Mouse (Mus musculus) C2C12 (cell line): Measurements from ENCODE around the gene Cdadc1. TPM values are rescaled to one million over a fixed set of nuclear protein-coding genes. Genes with fewer than 3 reads are reported as not detected.
"Not testable (repeated sequence)": the region's sequence is repeated elsewhere in the genome, so short reads cannot be mapped to it uniquely, and the experiment has no call there.

Source experiments
- H3K27me3 ChIP-seq: one replicate; pipeline ENCODE4 v1.6.1; 2011; ENCODE audit not compliant: control insufficient read depth, insufficient read depth, insufficient read length
- H3K36me3 ChIP-seq: one replicate; pipeline ENCODE4 v1.6.1; 2011; ENCODE audit not compliant: control insufficient read depth, insufficient read depth
- H3K4me3 ChIP-seq: one replicate; pipeline ENCODE4 v1.5.1; 2011; ENCODE audit warnings: mild to moderate bottlenecking, control low read depth; ENCODE audit not compliant: poor library complexity, insufficient read depth, severe bottlenecking
- H3K79me2 ChIP-seq: one replicate; pipeline ENCODE4 v1.6.1; 2011; ENCODE audit not compliant: control insufficient read depth, insufficient read depth
- H3K79me3 ChIP-seq: one replicate; pipeline ENCODE4 v1.6.1; 2011; ENCODE audit warnings: low read depth, control low read depth
- H3ac ChIP-seq: one replicate; pipeline ENCODE3; 2011; ENCODE audit warnings: low read depth; ENCODE audit not compliant: control insufficient read depth, insufficient read length
- CEBPB ChIP-seq: IDR thresholded peaks from one replicate; pipeline ENCODE4 v1.6.1; 2011; ENCODE audit warnings: low read depth, mild to moderate bottlenecking, control low read depth, moderate library complexity
- CTCF ChIP-seq: IDR thresholded peaks from one replicate; pipeline ENCODE4 v1.5.1; 2011; ENCODE audit not compliant: control insufficient read depth, insufficient read depth, insufficient read length
- FOSL1 ChIP-seq: IDR thresholded peaks from one replicate; pipeline ENCODE4 v1.8.0; 2011; ENCODE audit warnings: mild to moderate bottlenecking, low read length; ENCODE audit not compliant: poor library complexity, insufficient read depth, severe bottlenecking
- MAX ChIP-seq: IDR thresholded peaks from one replicate; pipeline ENCODE4 v1.6.1; 2011; ENCODE audit warnings: mild to moderate bottlenecking, control low read depth
- MYOD1 ChIP-seq: IDR thresholded peaks from one replicate; pipeline ENCODE4 v1.6.1; 2011; ENCODE audit warnings: low read depth; ENCODE audit not compliant: control insufficient read depth, insufficient read length
- MYOG ChIP-seq: IDR thresholded peaks from one replicate; pipeline ENCODE4 v1.6.1; 2011; ENCODE audit not compliant: control insufficient read depth, insufficient read length; ENCODE audit errors: extremely low read depth
- USF1 ChIP-seq: IDR thresholded peaks from one replicate; pipeline ENCODE4 v1.6.1; 2011; ENCODE audit warnings: low read depth, mild to moderate bottlenecking, control low read depth, moderate library complexity
- polyA plus RNA-seq: library from polyadenylated mRNA; unstranded; fragments of >200 nt; fragmentation: generic; extraction: Trizol; gene quantifications from one replicate; pipeline ENCODE4 v1.2.1, GENCODE M21; 2012; ENCODE audit warnings: missing spikeins

The Cdadc1 gene
- polyA plus RNA-seq, 1 experiment: 8.2 TPM

DNA sequence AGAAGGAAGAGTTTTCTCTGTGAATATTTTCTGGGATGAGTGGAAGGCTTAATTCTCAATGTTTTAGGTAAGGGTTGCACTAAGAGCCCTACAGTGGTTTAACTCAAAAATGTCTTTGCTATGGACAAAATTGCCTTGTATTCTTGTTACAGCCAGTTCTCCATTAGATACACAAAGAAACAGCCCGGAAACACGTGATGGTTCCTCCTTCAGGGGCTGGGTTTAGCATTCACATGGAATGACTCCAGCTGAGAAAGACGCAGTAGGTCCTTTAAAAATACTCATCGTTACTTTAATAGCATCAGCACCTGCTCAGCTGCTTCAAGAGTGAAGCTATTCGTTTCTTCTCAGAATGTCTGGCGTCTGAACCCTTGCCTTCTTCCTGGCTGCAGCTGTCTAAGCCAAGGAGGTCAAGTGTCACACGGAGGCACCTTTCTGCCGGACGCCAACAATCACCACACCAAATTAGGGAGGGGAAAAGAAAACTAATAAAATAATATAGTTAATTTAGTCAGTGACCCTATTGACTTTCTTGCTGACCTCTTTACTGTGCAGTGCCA is 26.6 kb upstream of the Cdadc1 start:
- Histone ChIP-seq H3K36me3 (no peaks in the 10 kb centered on the region), H3K79me2 (no peaks in the 10 kb centered on the region), H3K27me3 (peaks cover 34% of the 10 kb centered on the region), H3K79me3 (no peaks in the 10 kb centered on the region), H3ac (no peak overlapping the region), H3K4me3 (no peak overlapping the region)
- TF ChIP-seq CTCF (no peak), FOSL1 (no peak), MYOD1 (no peak)

DNA sequence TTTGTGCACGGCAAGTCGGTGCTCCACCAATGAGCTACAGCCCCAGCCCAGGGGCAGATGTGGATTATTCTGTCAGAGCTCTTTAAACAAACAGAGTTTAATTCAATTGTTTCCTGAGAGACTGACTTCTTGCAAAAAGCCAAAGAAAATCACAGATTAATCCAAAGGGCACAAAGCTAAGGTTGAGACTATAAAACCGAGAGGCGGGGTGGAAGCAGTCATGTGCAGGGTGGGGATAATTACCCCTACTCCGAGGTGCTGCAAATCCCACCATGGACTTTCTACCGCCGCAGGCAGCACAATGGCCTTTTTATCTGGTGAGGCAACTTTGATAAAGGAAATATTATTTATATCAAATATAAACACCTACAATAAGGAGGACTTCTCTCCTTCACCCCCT is 19.0 kb upstream of the Cdadc1 start:
- H3K4me3 ChIP-seq: no peak overlapping the region
- TF ChIP-seq MAX: no peak
- TF ChIP-seq MYOG: no peak
- H3K79me3 ChIP-seq: no peaks in the 10 kb centered on the region
- H3K36me3 ChIP-seq: no peaks in the 10 kb centered on the region
- no peak overlapping the region for H3ac ChIP-seq
- H3K27me3 ChIP-seq: no peaks in the 10 kb centered on the region
- no peaks in the 10 kb centered on the region for H3K79me2 ChIP-seq

DNA sequence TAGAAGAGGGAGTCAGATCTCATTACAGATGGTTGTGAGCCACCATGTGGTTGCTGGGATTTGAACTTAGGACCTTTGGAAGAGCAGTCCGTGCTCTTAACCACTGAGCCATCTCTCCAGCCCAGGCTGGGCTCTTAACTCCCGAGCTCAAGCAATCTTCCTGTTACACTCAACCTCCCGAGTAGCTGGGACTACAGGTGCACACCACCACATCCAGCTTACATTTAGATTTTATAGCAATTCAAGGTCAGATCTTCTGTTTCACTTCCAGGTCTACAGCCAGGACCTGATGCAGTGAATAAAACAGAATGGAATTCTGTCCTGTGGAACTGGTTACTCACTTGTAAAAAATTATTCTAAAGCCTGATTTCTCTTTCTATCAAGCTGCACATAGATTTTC is 16.4 kb upstream of the Cdadc1 start:
- not testable (repeated sequence) for H3K36me3 ChIP-seq, H3ac ChIP-seq, H3K27me3 ChIP-seq, H3K79me2 ChIP-seq, H3K4me3 ChIP-seq, H3K79me3 ChIP-seq

DNA sequence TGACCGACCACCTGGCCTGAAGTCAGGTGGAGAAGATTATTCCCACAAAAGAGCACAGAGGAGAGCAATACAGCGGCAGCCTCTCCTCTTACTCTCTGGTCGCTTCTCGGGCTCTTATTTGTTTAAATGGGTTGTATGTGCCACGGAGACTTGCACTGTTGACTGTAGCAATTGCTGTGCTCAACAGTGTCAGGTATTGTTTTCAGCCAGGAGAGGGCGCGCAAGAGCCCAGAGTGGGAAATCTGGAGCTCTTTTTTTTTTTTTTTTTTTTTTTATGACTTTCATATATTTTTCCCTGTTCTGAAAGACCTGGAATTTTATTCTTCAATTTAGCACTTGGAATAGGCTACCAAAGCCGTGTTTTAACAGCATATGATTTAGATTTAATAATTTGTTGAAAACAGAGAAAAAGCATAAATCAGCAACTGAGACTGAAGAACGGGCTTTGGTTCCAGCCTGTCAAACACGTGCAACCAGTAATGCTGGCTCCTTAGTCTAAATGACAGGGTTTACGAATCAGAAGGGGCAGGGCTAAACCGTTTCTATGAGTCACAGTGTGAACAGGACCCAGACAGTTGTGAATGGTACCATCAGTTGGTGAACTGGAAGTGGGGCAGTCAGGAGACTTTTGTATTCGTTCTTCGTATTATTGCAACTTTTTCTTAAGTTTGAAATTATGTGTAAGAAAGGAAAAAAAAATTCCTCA is 15.3 kb upstream of the Cdadc1 start:
- no peak overlapping the region for H3K4me3 ChIP-seq
- H3K79me2 ChIP-seq: no peaks in the 10 kb centered on the region
- H3ac ChIP-seq: no peak overlapping the region
- no peaks in the 10 kb centered on the region for H3K27me3 ChIP-seq
- no peaks in the 10 kb centered on the region for H3K79me3 ChIP-seq
- TF ChIP-seq CTCF: no peak
- no peak for TF ChIP-seq MYOD1
- no peak for TF ChIP-seq FOSL1
- TF ChIP-seq USF1: no peak
- no peak for TF ChIP-seq MYOG
- no peak for TF ChIP-seq MAX
- no peak for TF ChIP-seq CEBPB
- no peaks in the 10 kb centered on the region for H3K36me3 ChIP-seq

DNA sequence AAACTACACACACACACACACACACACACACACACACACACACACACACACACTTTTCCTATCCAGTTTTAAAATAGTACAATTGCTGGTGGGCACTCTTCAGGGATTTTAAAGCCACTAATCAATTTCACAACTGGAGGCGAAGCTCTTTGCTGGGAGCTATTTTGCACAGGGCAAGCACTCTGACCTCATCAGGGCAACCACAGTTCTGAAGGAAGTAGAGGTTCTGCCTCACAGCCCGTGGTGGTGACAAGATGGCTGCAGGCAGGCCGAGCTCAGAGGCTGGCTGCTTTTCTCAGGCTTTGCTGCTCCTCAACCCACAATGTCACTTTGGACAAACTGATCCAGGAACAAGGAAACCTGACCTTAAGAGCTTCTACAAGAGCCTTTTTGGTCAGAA is 9.3 kb upstream of the Cdadc1 start:
- Histone ChIP-seq H3K27me3 (peaks cover 13% of the 10 kb centered on the region), H3K79me2 (no peaks in the 10 kb centered on the region), H3K79me3 (no peaks in the 10 kb centered on the region), H3K36me3 (no peaks in the 10 kb centered on the region), H3K4me3 (no peak overlapping the region), H3ac (no peak overlapping the region)
- TF ChIP-seq MAX (no peak), FOSL1 (no peak), CEBPB (no peak), MYOG (no peak), MYOD1 (no peak), USF1 (no peak), CTCF (no peak)

DNA sequence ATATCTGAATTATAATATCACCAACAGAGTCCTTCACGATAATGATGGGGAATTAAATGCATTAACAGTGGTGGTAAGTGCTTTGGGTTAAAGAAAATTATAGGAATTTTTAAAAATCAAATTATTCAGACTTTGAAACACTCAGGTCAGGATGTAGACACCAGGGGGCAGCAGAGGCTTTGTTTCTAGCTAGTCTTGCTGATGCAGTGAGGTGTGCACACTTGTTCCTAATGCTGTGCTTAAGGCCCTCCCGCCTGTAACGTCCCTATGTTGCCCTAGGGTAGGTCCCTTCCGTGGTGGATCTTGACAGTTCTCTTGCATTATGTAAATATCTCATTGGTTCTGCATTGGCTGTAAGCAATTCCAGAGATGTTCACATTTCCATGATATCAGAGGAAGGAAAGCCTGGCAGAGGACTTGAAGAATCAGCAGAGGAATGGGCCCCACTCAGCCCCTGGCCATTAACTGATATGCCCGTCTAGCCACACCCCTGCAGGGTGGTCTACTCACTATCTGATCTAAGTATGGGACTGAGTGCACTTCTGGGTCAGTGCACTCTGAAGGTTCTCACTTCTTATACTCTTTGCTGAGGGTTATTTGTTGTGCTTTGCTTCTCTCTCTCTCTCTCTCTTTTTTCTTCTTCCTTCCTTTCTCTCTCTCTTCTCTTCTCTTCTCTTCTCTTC is 8.1 kb upstream of the Cdadc1 start:
- Histone ChIP-seq H3K79me2 (no peaks in the 10 kb centered on the region), H3ac (no peak overlapping the region), H3K4me3 (no peak overlapping the region), H3K27me3 (peaks cover 13% of the 10 kb centered on the region), H3K36me3 (no peaks in the 10 kb centered on the region), H3K79me3 (no peaks in the 10 kb centered on the region)
- TF ChIP-seq MYOG: no peak
- no peak for TF ChIP-seq USF1
- no peak for TF ChIP-seq CTCF
- TF ChIP-seq CEBPB: no peak
- no peak for TF ChIP-seq MAX
- TF ChIP-seq FOSL1: no peak
- TF ChIP-seq MYOD1: no peak
